Mouse (Mus musculus) cerebellum, adult 2 months (tissue): Measurements from ENCODE around the gene Rprd1b.

Source experiments
- CTCF ChIP-seq: fragments of 200-500 bp; IDR thresholded peaks from 2 replicates; pipeline ENCODE4 v1.5.1; 2011; ENCODE audit warnings: low read depth, mild to moderate bottlenecking, control low read depth, low read length, moderate library complexity, borderline replicate concordance; ENCODE audit not compliant: insufficient read depth
- POLR2A ChIP-seq: fragments of 200-500 bp; IDR thresholded peaks from 2 replicates; pipeline ENCODE4 v1.6.1; 2011; ENCODE audit warnings: low read length, control low read depth, borderline replicate concordance; ENCODE audit not compliant: insufficient read depth

GRCm38 (mm10) chr2:157985611-157986010, 42.7 kb upstream of the Rprd1b start:
- no peak for TF ChIP-seq POLR2A
- no peak for TF ChIP-seq CTCF
